Mouse (Mus musculus): ENCODE results near the gene Mast3. TPM values are rescaled to one million over a fixed set of nuclear protein-coding genes. Genes with fewer than 3 reads are reported as not detected.

Mast3 gene
- total RNA-seq, 1 experiment from 2014 or later: 27.4 TPM

GRCm38 (mm10) chr8:70743656-70744590, 60.9 kb downstream of the Mast3 start:
- peak; percentile 72 for DNase-seq

- DNase-seq: no peak
Measured at GRCm38 (mm10) chr8:70742981-70743655, 61.7 kb downstream of the Mast3 start.

- DNase-seq: no peak
Measured at GRCm38 (mm10) chr8:70742176-70742575, 62.7 kb downstream of the Mast3 start.

- no peak for DNase-seq
Measured at GRCm38 (mm10) chr8:70741661-70742060, 63.2 kb downstream of the Mast3 start.

- no peak for DNase-seq
Measured at GRCm38 (mm10) chr8:70738211-70738610, 66.6 kb downstream of the Mast3 start.

GRCm38 (mm10) chr8:70737705-70738104, 67.1 kb downstream of the Mast3 start:
- no peak for DNase-seq

GRCm38 (mm10) chr8:70730956-70731355, 73.9 kb downstream of the Mast3 start:
- no peak for DNase-seq

GRCm38 (mm10) chr8:70729808-70730475, 74.9 kb downstream of the Mast3 start:
- DNase-seq: no peak

Small RNA genes lying within 50 kb of the gene (microRNA-seq; reads per million reads assigned to microRNA genes)
- 1.7 to 2.1 reads per million in 2 experiments for gene Mir7240

Other genes starting within 250 kb of the Mast3 start
- gene Isyna1, start 210.7 kb downstream of the Mast3 start, total RNA-seq (2021): 89.7 and 101 TPM in 2 replicates
- gene Ssbp4, start 196.2 kb downstream of the Mast3 start, total RNA-seq (2021): 82.0 and 88.2 TPM in 2 replicates
- gene Lrrc25, start 188.9 kb downstream of the Mast3 start, total RNA-seq (2021): 1.0 and 2.2 TPM in 2 replicates
- gene Gdf15, start 172.6 kb downstream of the Mast3 start, total RNA-seq (2021): 2.2 and 5.7 TPM in 2 replicates
- gene Pgpep1, start 144.7 kb downstream of the Mast3 start, total RNA-seq (2021): 98.1 and 129 TPM in 2 replicates
- 66.1 and 86.8 TPM in 2 replicates for gene Lsm4, start 131.8 kb downstream of the Mast3 start, total RNA-seq (2021)
- 191 and 217 TPM in 2 replicates for gene Jund, start 106.1 kb downstream of the Mast3 start, total RNA-seq (2021)
- 0.15 and 0.19 TPM in 2 replicates for gene Iqcn, start 101.6 kb downstream of the Mast3 start, total RNA-seq (2021)
- not detected in 2 replicates for gene Gm3336, start 86.5 kb downstream of the Mast3 start, total RNA-seq (2021)
- 0.55 and 1.3 TPM in 2 replicates for gene Pde4c, start 81.3 kb downstream of the Mast3 start, total RNA-seq (2021)
- gene Rab3a, start 50.4 kb downstream of the Mast3 start, total RNA-seq (2021): 65.2 and 89.6 TPM in 2 replicates
- gene Mpv17l2, start 44.1 kb downstream of the Mast3 start, total RNA-seq (2021): 127 and 143 TPM in 2 replicates
- 50.2 and 62.1 TPM in 2 replicates for gene Pik3r2, start 28.3 kb downstream of the Mast3 start, total RNA-seq (2021)
- gene Il12rb1, start 3.4 kb upstream of the Mast3 start, total RNA-seq (2021): not detected in 2 replicates
- gene Arrdc2, start 34.7 kb upstream of the Mast3 start, total RNA-seq (2021): 10.6 and 14.4 TPM in 2 replicates
- gene Kcnn1, start 58.2 kb upstream of the Mast3 start, total RNA-seq (2021): 2.2 and 3.3 TPM in 2 replicates
- 54.6 and 57.5 TPM in 2 replicates for gene Ccdc124, start 68.9 kb upstream of the Mast3 start, total RNA-seq (2021)
- gene Slc5a5, start 87.7 kb upstream of the Mast3 start, total RNA-seq (2021): 0.09 TPM in 1 of 2 replicates, not detected in the other
- gene Rpl18a, start 92.4 kb upstream of the Mast3 start, total RNA-seq (2021): 1,315 and 1,410 TPM in 2 replicates
- gene Map1s, start 100.9 kb upstream of the Mast3 start, total RNA-seq (2021): 26.3 and 42.6 TPM in 2 replicates

All from adrenal gland, postnatal 25 days (tissue).